Mouse (Mus musculus): ENCODE measurements around the gene Hbb-bt.

GRCm38 (mm10) chr7:103840268-103840667 lies 26.5 kb upstream of the Hbb-bt start, which contains the start of gene Hbb-bh2:
- no peak for TF ChIP-seq CTCF (conservative IDR thresholded peaks at IDR 0.05 in 1 of 2, IDR thresholded peaks at IDR 0.05 in 1 of 2; ENCODE audit: low read depth in 2 of 2, low read length in 2 of 2)
- TF ChIP-seq POLR2A (IDR thresholded peaks at IDR 0.05; ENCODE audit: low read depth, low read length), result no peak
- TF ChIP-seq NRF1 (IDR thresholded peaks at IDR 0.05; ENCODE audit: low read depth, low read length), result no peak
- no peak for TF ChIP-seq MXI1 (IDR thresholded peaks at IDR 0.05; ENCODE audit: low read depth, low read length)
- no peak for TF ChIP-seq TBP (conservative IDR thresholded peaks at IDR 0.05; ENCODE audit: low read depth, low read length)
- TF ChIP-seq E2F4 (IDR thresholded peaks at IDR 0.05; ENCODE audit: insufficient replicate concordance, low read depth, low read length), result no peak
